Mouse (Mus musculus) right cerebral cortex, adult 18-20 months (tissue): ENCODE results near the gene Itk.

Experiments used
- DNase-seq: peaks from one replicate; pipeline ENCODE4 v3.0.0; 2022; ENCODE audit warnings: mixed read lengths

The Itk gene

GRCm38 (mm10) chr11:46392890-46393289 lies 3.6 kb upstream of the Itk start:
- DNase-seq, result no peak

DNA sequence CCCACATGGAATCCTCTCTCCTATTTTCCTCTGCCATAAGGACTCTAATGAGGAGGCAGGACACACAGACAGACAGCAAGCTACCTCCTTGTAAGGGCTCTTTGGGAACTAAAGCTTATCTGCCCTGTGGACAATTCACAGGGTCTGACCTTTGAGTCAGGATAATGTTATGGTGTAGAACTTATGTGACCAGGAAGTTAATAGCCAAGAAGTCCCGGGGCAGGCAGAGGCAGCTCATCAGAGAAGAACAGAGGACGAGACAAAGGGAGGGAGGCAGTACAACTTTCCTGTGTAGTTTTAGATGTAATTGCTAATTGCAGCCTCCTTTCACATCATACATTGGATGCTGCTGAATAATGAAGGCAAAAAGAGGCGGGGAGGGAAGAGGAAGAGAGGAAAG lies 1.3 kb upstream of the Itk start:
- no peak for DNase-seq

DNA sequence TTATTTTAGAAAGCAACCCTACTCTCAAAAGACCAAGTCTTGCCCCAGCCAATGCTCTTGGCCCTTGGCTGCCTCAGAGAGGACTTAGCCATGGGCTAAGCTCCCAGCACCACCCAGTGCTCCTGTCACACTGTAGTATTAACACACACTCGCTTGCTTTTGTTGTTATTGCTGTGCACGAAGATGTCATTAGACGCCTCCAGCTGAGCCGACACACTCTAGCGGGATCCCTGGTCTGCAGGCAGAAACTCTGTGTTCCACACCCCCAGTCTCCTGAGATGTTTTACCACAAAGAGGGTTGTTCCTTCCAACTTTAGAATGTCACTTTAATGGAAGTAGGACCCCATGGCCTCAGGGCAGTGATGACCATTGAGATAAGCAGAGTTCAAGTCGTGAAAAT lies 877 bp downstream of the Itk start:
- DNase-seq, result no peak

DNA sequence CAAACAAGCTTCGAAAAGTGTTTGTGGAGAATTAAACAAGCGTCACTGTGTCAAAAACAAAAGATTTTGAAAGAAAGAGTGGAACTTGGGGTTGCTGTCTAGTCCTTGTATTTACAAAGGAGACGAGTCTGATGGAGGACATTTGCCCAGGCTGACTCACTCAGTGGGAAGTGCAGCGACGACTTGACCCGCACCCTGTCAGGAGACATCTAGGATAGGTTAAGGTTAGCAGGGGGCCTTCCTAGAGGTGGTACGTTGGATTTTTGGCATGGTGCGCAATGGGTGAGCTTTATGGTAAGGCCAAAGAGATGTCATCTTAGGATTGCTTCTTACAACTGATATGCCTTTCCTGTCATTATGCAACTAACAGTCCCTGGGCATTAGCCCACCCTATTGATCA lies 2.3 kb downstream of the Itk start:
- DNase-seq, result no peak

GRCm38 (mm10) chr11:46386556-46386955 lies 2.8 kb downstream of the Itk start:
- DNase-seq, result no peak

- DNase-seq, result no peak
Observed at GRCm38 (mm10) chr11:46384925-46385324, 4.4 kb downstream of the Itk start.

GRCm38 (mm10) chr11:46382466-46382865 lies 6.8 kb downstream of the Itk start:
- DNase-seq, result no peak

- DNase-seq, result no peak
Observed at GRCm38 (mm10) chr11:46380097-46380675, 9.1 kb downstream of the Itk start.

DNA sequence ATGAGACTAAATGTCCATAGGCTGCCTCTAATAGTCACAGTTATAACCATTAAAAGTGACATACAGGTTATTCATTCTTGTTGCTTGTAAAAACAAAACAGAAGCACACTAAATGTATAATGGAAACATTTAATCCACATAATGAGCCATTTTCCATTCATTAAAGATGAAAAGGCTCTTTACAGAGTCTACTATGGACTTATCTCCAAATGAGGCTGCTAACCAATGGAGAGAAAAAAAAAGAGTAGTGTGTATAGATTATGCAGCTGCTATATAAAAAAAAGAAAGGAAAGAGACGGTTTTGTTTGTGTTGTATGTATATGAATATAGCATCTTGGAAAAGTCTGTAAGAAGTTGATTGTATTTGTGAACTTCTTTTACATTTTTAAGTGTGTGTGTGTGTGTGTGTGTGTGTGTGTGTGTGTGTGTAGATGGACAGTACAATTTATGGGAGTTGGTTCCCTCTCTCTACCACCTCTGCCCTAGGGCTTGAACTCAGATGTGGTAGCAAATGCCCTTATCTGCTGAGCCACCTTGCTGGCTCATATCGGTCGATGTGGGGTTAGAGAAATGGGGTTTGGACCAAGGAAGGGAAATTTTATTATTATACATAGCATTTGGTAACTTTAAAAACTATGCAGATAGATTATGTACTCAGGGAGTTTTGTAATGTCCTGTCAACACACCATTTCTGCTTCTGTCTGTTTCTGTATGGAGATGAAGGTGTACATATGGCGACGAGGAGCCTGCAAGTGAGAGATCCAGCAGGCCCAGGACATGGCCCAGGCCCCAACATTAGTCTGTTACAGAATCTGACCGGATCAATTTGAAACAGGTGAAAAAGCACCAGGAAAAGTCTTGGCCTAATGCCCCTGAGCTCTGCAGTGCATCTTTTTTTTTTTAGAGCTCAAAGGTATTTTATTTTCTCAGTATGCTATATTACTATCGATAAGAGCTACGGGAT lies 11.2 kb downstream of the Itk start:
- no peak for DNase-seq

DNA sequence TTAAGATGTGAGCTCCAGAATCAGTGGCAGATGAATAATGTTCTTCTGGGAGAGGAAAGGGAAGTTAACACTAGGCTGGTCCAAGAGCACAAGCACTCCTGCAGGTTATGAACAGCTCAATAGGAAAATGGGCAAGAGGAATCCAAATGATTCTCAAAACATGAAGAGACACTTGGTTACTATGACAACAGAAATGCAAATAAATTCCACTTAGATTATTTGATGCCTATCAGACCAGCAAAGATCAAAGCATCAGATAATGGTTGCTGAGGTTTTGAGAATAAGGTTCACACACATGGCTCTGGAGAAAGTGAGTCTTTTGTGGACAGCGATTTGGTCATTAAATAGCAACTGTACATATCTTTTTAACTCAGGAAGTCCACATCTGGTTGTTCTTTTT lies 12.0 kb downstream of the Itk start:
- no peak for DNase-seq

- no peak for DNase-seq
Observed at GRCm38 (mm10) chr11:46375015-46375414, 14.3 kb downstream of the Itk start.

DNA sequence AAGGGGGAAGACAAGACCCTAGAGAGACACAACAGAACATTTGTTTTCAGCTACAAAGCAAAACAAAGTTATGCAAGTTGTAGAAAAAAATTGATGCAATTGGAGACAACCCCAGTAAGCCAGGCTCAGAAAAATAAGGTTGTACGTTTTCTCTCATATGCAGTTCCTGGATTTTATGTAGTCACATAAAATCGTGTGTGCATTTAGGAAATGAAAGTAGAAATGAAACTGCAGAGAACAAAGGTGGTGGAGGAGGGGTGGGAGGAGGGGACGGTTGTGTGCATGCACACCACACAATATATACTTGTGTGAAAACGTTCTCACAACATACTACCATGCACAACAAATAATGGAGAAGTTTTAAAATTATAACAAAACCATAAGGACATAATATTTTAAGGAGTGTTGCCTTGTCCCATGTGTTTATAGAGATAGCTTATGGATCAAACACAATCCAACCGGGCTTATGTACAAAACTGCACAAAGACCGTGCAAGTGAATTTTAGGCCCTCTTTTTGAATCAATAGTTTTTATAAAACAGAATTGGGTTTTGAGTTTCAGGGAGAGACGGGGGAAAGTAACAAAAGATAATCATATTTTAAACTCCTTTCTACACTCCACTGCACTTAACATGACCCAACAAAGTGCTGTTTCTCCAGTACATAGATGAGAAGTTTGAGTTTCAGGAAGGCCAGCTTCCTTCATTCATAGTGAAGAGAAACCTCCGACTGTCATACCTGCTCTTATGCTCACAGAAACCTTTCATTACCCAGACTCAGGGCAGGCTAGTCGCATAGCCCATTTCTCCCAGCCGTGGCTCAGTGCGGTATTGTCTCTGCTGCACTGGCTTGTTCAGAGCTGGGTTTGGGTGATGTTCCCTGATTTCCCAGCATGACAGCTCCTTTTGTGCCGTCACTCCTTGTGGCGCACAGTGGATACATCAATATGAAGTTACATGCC lies 16.0 kb downstream of the Itk start:
- DNase-seq, result no peak

GRCm38 (mm10) chr11:46372331-46372953 lies 16.9 kb downstream of the Itk start:
- DNase-seq, result no peak

GRCm38 (mm10) chr11:46371250-46371649 lies 18.1 kb downstream of the Itk start:
- DNase-seq, result no peak

GRCm38 (mm10) chr11:46370457-46370856 lies 18.9 kb downstream of the Itk start:
- DNase-seq, result no peak

GRCm38 (mm10) chr11:46366357-46366756 lies 23.0 kb downstream of the Itk start:
- DNase-seq, result no peak

DNA sequence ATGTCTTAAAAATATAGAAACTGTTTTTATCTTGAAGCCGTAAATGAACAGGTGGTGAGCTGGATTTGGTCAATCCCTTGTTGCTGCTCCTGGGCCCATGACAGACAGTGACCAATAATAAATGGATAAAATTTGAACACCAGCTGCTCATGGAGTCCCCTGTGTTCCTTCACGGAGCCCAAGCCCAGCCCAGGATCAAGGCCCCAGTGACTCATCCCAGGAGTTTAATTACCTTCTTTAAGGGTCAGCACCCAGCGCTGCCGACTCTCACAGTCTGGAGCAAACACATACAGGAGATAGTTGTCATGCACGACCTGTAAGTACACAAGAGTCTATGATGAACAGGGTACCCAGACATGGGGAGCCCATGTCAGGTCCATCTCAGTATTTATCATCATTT lies 23.6 kb downstream of the Itk start:
- no peak for DNase-seq

GRCm38 (mm10) chr11:46363864-46364263 lies 25.5 kb downstream of the Itk start:
- DNase-seq, result no peak

DNA sequence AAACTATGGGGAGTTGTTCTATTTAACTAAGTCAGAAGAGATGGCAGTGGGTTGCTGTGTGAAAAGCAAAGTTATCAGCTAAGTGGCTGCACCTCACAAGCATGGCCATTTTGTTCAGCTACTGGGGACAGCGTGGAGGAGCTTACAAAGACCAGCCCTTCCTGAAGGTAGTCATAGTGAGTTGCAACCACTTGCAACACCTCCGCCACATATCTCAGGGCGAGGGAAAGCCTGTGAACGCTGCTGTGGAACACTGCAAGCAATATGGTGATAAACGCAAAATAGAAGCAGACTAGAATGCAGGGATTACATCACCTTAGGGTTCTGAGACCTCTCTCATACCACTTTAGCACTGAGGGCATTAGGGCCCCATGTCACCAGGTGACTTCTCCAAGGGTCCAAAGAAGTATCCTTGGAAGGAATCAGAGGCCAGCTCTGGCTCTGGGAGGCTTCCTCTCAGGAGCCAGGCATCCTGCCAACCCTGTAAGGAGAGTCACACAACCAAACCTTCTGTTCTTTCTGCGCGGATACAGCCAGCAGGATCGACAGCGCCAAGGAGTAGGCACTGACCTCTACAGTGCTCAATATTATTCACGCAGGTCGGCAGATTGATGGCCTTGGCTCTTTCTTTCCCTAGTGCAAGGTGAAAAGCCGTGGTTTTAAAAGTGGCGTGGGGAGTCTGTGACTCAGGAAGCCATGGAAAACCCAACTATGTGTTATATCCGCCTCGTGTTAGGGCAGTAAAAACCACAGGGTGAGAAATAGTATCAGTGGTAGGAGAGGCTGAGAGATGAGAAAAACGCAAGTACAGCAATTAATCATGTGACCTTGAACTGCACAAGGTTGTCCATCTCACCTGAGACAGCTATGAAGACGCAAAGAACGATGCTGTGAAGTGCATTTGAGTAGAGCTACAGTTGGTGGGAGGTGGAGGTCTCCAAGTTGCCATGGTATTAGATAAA lies 27.0 kb downstream of the Itk start:
- DNase-seq, result peak; percentile 18

DNA sequence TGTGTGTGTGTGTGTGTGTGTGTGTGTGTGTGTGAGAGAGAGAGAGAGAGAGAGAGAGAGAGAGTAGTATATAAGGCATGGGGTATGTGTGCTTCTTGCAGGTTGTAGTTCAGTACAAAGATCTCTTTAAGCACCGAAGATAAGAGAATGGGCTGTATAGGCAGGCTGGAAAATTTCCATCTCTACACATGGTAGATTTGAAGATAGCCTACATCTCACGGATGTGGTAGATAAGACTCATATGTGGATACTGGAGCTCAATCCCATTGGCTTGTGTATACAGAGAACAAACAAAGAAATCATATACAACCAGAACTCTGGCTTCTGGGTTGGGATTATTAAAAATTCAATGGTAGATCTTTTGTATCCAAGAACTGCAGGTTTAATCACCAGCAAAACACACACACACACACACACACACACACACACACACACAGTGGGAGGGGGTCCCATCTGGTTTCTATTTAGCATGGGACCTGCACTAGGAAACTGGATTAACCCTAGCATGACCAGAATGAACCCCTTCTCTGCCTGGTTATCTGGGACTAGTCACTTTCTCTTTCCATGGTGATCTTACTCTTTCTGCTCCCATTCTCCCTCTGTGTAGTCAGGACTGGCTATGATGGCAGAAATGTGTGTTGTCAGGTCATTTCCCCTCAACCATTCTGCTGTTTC lies 28.2 kb downstream of the Itk start:
- DNase-seq, result no peak

GRCm38 (mm10) chr11:46358369-46358768 lies 30.9 kb downstream of the Itk start:
- no peak for DNase-seq
